Mouse (Mus musculus) heart, postnatal 25 days (tissue): Measurements from ENCODE around the gene Nsun5. TPM values are rescaled to one million over a fixed set of nuclear protein-coding genes. Genes with fewer than 3 reads are reported as not detected.

Experiments
- microRNA-seq: library from miRNA; unstranded; fragments of <30 nt; microRNA quantifications from one replicate; pipeline ENCODE4 v1.2.0, GENCODE M21; 2022
- total RNA-seq, 2 experiments: library from RNA; stranded (reverse); gene quantifications; 2 replicates each; pipeline ENCODE4 v1.2.3; 2021

Gene Nsun5
- total RNA-seq, 2 experiments from 2014 or later: 15.5 to 17.5 TPM

Small RNAs within 50 kb of the gene (microRNA-seq; reads per million reads assigned to microRNA genes)
- 3.1 reads per million, percentile 3 among the genes with 10 or more reads in this experiment for gene Mir7033

Other genes starting within 250 kb of the Nsun5 start
- gene Tbl2, start 220.3 kb upstream of the Nsun5 start, total RNA-seq: 10 to 100 TPM; 11.2 to 14.6 TPM
- 10 to 100 TPM; 35.1 to 35.2 TPM for gene Bcl7b, start 201.7 kb upstream of the Nsun5 start, total RNA-seq
- 10 to 100 TPM; 38.2 to 45.3 TPM for gene Baz1b, start 182.7 kb upstream of the Nsun5 start, total RNA-seq
- under 1 TPM; 0.61 to 0.73 TPM for gene Fzd9, start 118.7 kb upstream of the Nsun5 start, total RNA-seq
- gene Fkbp6, start 19.9 kb upstream of the Nsun5 start, total RNA-seq: 1 to 10 TPM in 1 of 2 experiments, under 1 TPM in 1; 0.31 to 1.1 TPM
- gene Trim50, start 16.7 kb upstream of the Nsun5 start, total RNA-seq: not detected
- gene Pom121, start 24.6 kb downstream of the Nsun5 start, total RNA-seq: 10 to 100 TPM; 11.1 to 13.6 TPM
- gene Hip1, start 175.2 kb downstream of the Nsun5 start, total RNA-seq: 10 to 100 TPM; 30.0 to 36.0 TPM
- not detected for gene Ccl26, start 193.6 kb downstream of the Nsun5 start, total RNA-seq
- gene Ccl24, start 203.1 kb downstream of the Nsun5 start, total RNA-seq: 1 to 10 TPM; 2.1 to 2.2 TPM